31 mouse cellular contexts compared by ENCODE assay signal in the genomic region with DNA sequence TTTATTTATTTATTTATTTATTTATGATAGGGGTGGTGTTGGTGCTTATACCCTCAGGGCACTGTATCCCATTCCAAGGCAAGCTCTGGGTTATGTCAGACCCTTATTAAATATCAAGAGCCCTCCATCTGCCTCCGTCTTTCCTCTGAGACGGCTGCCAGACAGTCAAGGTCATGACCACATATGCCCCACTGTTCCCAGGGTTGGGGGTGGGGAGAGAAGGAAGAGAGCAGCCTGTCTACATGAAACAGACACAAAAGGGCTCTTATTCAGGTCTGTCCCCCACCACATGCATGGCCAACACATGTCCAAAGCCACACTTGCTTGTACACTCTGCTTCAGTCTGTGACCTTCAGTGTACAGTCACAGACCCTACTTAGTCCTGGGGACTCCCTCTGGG.
DNase-seq lines count a peak whose midpoint lies in the region; ATAC-seq lines count a peak whose summit lies in the region.
"Had no signal": no experiment of that assay in that cellular context is flagged by ENCODE, and none has a peak within 500 bp of the region (broad histone marks: within the 10 kb centered on the region; RNA-seq: fewer than 3 reads in every experiment).

No protein-coding gene starts in this region.

- no peak overlapping the region for H3K9ac ChIP-seq in forebrain, embryonic 16.5 days (replicated peaks; ENCODE audit: low read depth, low read length)
- H3K9ac ChIP-seq in embryonic facial prominence, embryonic 11.5 days (replicated peaks; ENCODE audit: low read length) = no peak overlapping the region
- H3K9ac ChIP-seq in limb, embryonic 12.5 days (replicated peaks) = no peak overlapping the region
- H3K9ac ChIP-seq: embryonic facial prominence, embryonic 15.5 days; forebrain, embryonic 13.5 days; liver, embryonic 13.5 days had no signal

- intact Hi-C loops in left cerebral cortex, postnatal 4 days (cut with DNase I) = no loop called here
- intact Hi-C loops in heart, postnatal 36 days (cut with DNase I) = no loop called here

- H3K4me2 ChIP-seq in forebrain, embryonic 16.5 days (ENCODE audit: low read length) = no peak overlapping the region
- H3K4me2 ChIP-seq in embryonic facial prominence, embryonic 11.5 days (ENCODE audit: low read depth, low read length) = no peak overlapping the region
- H3K4me2 ChIP-seq in limb, embryonic 12.5 days = no peak overlapping the region
- H3K4me2 ChIP-seq: embryonic facial prominence, embryonic 15.5 days; forebrain, embryonic 13.5 days; heart, embryonic 11.5 days; liver, embryonic 13.5 days had no signal

- no peak for DNase-seq in forebrain, embryonic 10.5 days (ENCODE audit: extremely low spot score, low spot score)
- DNase-seq in left cerebral cortex, postnatal 4 days = peak; percentile 48
- DNase-seq in left cerebral cortex, adult 11 months (ENCODE audit: low spot score) = no peak
- peak; percentile 22 for DNase-seq in embryonic facial prominence, embryonic 11.5 days (ENCODE audit: low spot score)
- DNase-seq in heart, postnatal 36 days = no peak
- DNase-seq: adrenal gland, postnatal 14 days; cerebellum, adult 11-12 months; cerebellum, adult 9-11 months; gastrocnemius, adult 2 months; gastrocnemius, postnatal 36 days; heart, adult 18-20 months; kidney, adult 2 months; kidney, postnatal 4 days; layer of hippocampus, postnatal 36 days; liver, embryonic 13.5 days; lung, adult 18-20 months; lung, postnatal 4 days; midbrain, embryonic 14.5 days; right cerebral cortex, postnatal 25 days; thymus, adult 18-20 months; thymus, postnatal 36 days had no signal

- H3K9me3 ChIP-seq in forebrain, embryonic 10.5 days = no peaks in the 10 kb centered on the region
- no peaks in the 10 kb centered on the region for H3K9me3 ChIP-seq in forebrain, embryonic 16.5 days (ENCODE audit: control insufficient read depth, low read length)
- no peaks in the 10 kb centered on the region for H3K9me3 ChIP-seq in embryonic facial prominence, embryonic 11.5 days (replicated peaks; ENCODE audit: control insufficient read depth, low read length)
- H3K9me3 ChIP-seq in limb, embryonic 12.5 days = no peaks in the 10 kb centered on the region
- H3K9me3 ChIP-seq: embryonic facial prominence, embryonic 15.5 days; forebrain, embryonic 13.5 days had no signal

- no peaks in the 10 kb centered on the region for H3K36me3 ChIP-seq in forebrain, embryonic 10.5 days (replicated peaks)
- H3K36me3 ChIP-seq in forebrain, embryonic 16.5 days (ENCODE audit: control insufficient read depth, insufficient read depth) = no peaks in the 10 kb centered on the region
- no peaks in the 10 kb centered on the region for H3K36me3 ChIP-seq in embryonic facial prominence, embryonic 11.5 days (replicated peaks; ENCODE audit: control insufficient read depth, insufficient read depth, low read depth, low read length)
- H3K36me3 ChIP-seq in limb, embryonic 12.5 days = no peaks in the 10 kb centered on the region
- H3K36me3 ChIP-seq: embryonic facial prominence, embryonic 15.5 days; liver, embryonic 13.5 days had no signal

- no peak overlapping the region for H3K4me3 ChIP-seq in forebrain, embryonic 10.5 days
- H3K4me3 ChIP-seq in forebrain, embryonic 16.5 days (replicated peaks; ENCODE audit: low read length) = no peak overlapping the region
- no peak overlapping the region for H3K4me3 ChIP-seq in embryonic facial prominence, embryonic 11.5 days (ENCODE audit: low read depth, low read length)
- no peak overlapping the region for H3K4me3 ChIP-seq in limb, embryonic 12.5 days (replicated peaks)
- H3K4me3 ChIP-seq: embryonic facial prominence, embryonic 15.5 days; forebrain, embryonic 13.5 days; gastrocnemius, adult 2 months; liver, embryonic 13.5 days; megakaryocyte, embryonic 14.5 days had no signal

- no peak for ATAC-seq in forebrain, embryonic 16.5 days
- no peak for ATAC-seq in embryonic facial prominence, embryonic 11.5 days (replicated peaks; ENCODE audit: insufficient number of reproducible peaks, low FRiP score, low TSS enrichment, low read depth)
- ATAC-seq in limb, embryonic 12.5 days (ENCODE audit: insufficient number of reproducible peaks, insufficient read depth, low FRiP score, low TSS enrichment, low read depth) = 0 out of 2 replicates have a peak, but pooled peaks have one; percentile 42
- ATAC-seq: CD4-positive, CD25-positive, alpha-beta regulatory T cell, adult 4 months; forebrain, embryonic 13.5 days; inflammation-experienced regulatory T-cells, adult 6 months; lung, postnatal 0 days had no signal

- 67% methylated on average over 2 of the region's 2 CpGs for WGBS in forebrain, embryonic 10.5 days
- WGBS in forebrain, embryonic 16.5 days = 71% methylated on average over 2 of the region's 2 CpGs
- WGBS in embryonic facial prominence, embryonic 11.5 days = 22% methylated on average over 2 of the region's 2 CpGs
- WGBS in limb, embryonic 12.5 days = 25% methylated on average over 2 of the region's 2 CpGs

- H3K4me1 ChIP-seq in forebrain, embryonic 10.5 days = peaks cover 22% of the 10 kb centered on the region
- H3K4me1 ChIP-seq in forebrain, embryonic 16.5 days (replicated peaks; ENCODE audit: control insufficient read depth, insufficient read depth, low read length) = no peaks in the 10 kb centered on the region; the same call in 1 of the 2 replicates
- H3K4me1 ChIP-seq in embryonic facial prominence, embryonic 11.5 days (ENCODE audit: control insufficient read depth, insufficient read depth, low read length) = no peaks in the 10 kb centered on the region
- H3K4me1 ChIP-seq in limb, embryonic 12.5 days (replicated peaks) = peaks cover 8% of the 10 kb centered on the region
- H3K4me1 ChIP-seq: forebrain, embryonic 13.5 days; liver, embryonic 13.5 days; megakaryocyte, embryonic 14.5 days had no signal

- peaks cover 22% of the 10 kb centered on the region for H3K27me3 ChIP-seq in forebrain, embryonic 10.5 days (ENCODE audit: poor library complexity, severe bottlenecking)
- no peaks in the 10 kb centered on the region for H3K27me3 ChIP-seq in forebrain, embryonic 16.5 days (replicated peaks; ENCODE audit: control insufficient read depth, insufficient read depth, low read length)
- no peaks in the 10 kb centered on the region for H3K27me3 ChIP-seq in embryonic facial prominence, embryonic 11.5 days (ENCODE audit: control insufficient read depth, insufficient read depth, low read length)
- H3K27me3 ChIP-seq in limb, embryonic 12.5 days = no peaks in the 10 kb centered on the region
- H3K27me3 ChIP-seq: embryonic facial prominence, embryonic 15.5 days; forebrain, embryonic 13.5 days; liver, embryonic 13.5 days; megakaryocyte, embryonic 14.5 days had no signal

- H3K27ac ChIP-seq in forebrain, embryonic 10.5 days = peak overlapping the region; percentile 44; the same call in 1 of the 2 replicates
- no peak overlapping the region for H3K27ac ChIP-seq in forebrain, embryonic 16.5 days (ENCODE audit: low read length)
- H3K27ac ChIP-seq in embryonic facial prominence, embryonic 11.5 days (replicated peaks; ENCODE audit: low read depth, low read length) = no peak overlapping the region
- peak overlapping the region; percentile 45; the same call in 1 of the 2 replicates for H3K27ac ChIP-seq in limb, embryonic 12.5 days
- H3K27ac ChIP-seq: embryonic facial prominence, embryonic 15.5 days; forebrain, embryonic 13.5 days; gastrocnemius, adult 2 months; kidney, postnatal 0 days; liver, embryonic 13.5 days had no signal

Comparison
In these comparisons a context has a peak if more than half of its experiments do, and no peak if none do; other contexts are left out.
1. DNase-seq: peak in left cerebral cortex, postnatal 4 days (single experiment) and embryonic facial prominence, embryonic 11.5 days (single experiment); none in forebrain, embryonic 10.5 days (single experiment), left cerebral cortex, adult 11 months (single experiment) and heart, postnatal 36 days (0 of 2).
2. H3K27ac ChIP-seq: peak in forebrain, embryonic 10.5 days (single experiment) and limb, embryonic 12.5 days (single experiment); none in forebrain, embryonic 16.5 days (single experiment) and embryonic facial prominence, embryonic 11.5 days (single experiment).